Mouse (Mus musculus) cortical plate, adult 2 months (tissue): ENCODE results near the gene Igdcc3.

Source experiments
- CTCF ChIP-seq: fragments of 200-500 bp; IDR thresholded peaks from 2 replicates; pipeline ENCODE4 v1.5.1; 2011; ENCODE audit warnings: mild to moderate bottlenecking, control low read depth, low read length; ENCODE audit not compliant: insufficient read depth; ENCODE audit errors: extremely low read depth
- POLR2A ChIP-seq: fragments of 200-500 bp; IDR thresholded peaks from 2 replicates; pipeline ENCODE4 v1.6.1; 2011; ENCODE audit warnings: mild to moderate bottlenecking, low read length, control low read depth; ENCODE audit not compliant: insufficient read depth; ENCODE audit errors: extremely low read depth

GRCm38 (mm10) chr9:65218916-65219315, 77.9 kb downstream of the Igdcc3 start:
- TF ChIP-seq CTCF = no peak
- TF ChIP-seq POLR2A = no peak
